Mouse (Mus musculus) heart, adult 2 months (tissue): ENCODE results near the gene Fam129a.

ENCODE experiments used
- EP300 ChIP-seq: fragments of 200-500 bp; IDR thresholded peaks from 2 replicates; pipeline ENCODE4 v1.6.1; 2011; ENCODE audit warnings: low read depth, low read length, control low read depth; ENCODE audit not compliant: insufficient read depth
- POLR2A ChIP-seq: fragments of 200-500 bp; IDR thresholded peaks from 2 replicates; pipeline ENCODE4 v1.6.1; 2011; ENCODE audit warnings: mild to moderate bottlenecking, low read depth, low read length, control low read depth; ENCODE audit not compliant: insufficient read depth

DNA sequence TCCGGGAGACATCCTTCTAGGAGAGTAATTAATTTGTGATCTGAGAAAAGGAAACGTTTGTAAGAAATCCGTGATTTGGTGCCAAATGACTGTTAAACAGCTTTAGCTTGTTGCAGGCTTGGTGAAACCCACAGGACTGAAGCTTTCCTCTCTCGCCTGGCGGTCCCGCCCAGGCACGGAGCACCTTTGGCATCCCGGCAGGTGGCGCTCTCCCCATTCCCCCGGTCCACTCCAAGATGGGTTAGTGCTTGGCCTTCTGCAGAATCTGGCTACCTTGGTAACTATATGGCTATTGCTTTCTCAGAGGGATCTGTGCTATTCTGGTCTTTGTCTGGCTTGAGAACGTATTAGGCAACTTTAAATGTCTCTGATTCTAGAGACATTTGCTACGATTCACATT, 6.6 kb upstream of the Fam129a start:
- TF ChIP-seq POLR2A (no peak), EP300 (peak; percentile 83; the same call in 1 of the 2 replicates)
